Mouse (Mus musculus): ENCODE data around the gene Myl3. TPM values are rescaled to one million over a fixed set of nuclear protein-coding genes. Genes with fewer than 3 reads are reported as not detected.

Gene Myl3
- polyA plus RNA-seq, 1 experiment from 2014 or later: 4,490 TPM

- H3K27ac ChIP-seq: no peak overlapping the region
- 46% methylated on average over 5 of the region's 5 CpGs for WGBS
Observed at GRCm38 (mm10) chr9:110746238-110746637, 4.6 kb downstream of the Myl3 start.

GRCm38 (mm10) chr9:110746961-110747360, 5.3 kb downstream of the Myl3 start, which contains the start of gene Pth1r:
Pth1r (minus strand) TSS chr9:110747145.
- WGBS: 72% methylated on average over 7 of the region's 7 CpGs
- no peak within 1 kb of the TSS for H3K4me3 ChIP-seq
- no peak for ATAC-seq (replicated peaks; ENCODE audit: insufficient number of reproducible peaks, insufficient read depth, low FRiP score, low read depth)
- no peaks in the 10 kb centered on the region for H3K9me3 ChIP-seq (replicated peaks)
- peaks cover 45% of the 10 kb centered on the region for H3K4me1 ChIP-seq (replicated peaks)
- H3K27me3 ChIP-seq: peaks cover 14% of the 10 kb centered on the region; the same call in 1 of the 2 replicates
- H3K4me2 ChIP-seq: no peak within 1 kb of the TSS
- H3K36me3 ChIP-seq: no peaks in the 10 kb centered on the region
- no peak within 1 kb of the TSS for H3K9ac ChIP-seq
- H3K27ac ChIP-seq: no peak within 1 kb of the TSS

More at GRCm38 (mm10) chr9:110746238-110746637, 4.6 kb downstream of the Myl3 start:
- Histone ChIP-seq H3K27me3 (peaks cover 14% of the 10 kb centered on the region; the same call in 1 of the 2 replicates), H3K4me1 (replicated peaks) (peaks cover 42% of the 10 kb centered on the region), H3K4me2 (no peak overlapping the region), H3K36me3 (no peaks in the 10 kb centered on the region), H3K9ac (no peak overlapping the region), H3K4me3 (no peak overlapping the region), H3K9me3 (replicated peaks) (no peaks in the 10 kb centered on the region)
- ATAC-seq (replicated peaks; ENCODE audit: insufficient number of reproducible peaks, insufficient read depth, low FRiP score, low read depth): no peak

GRCm38 (mm10) chr9:110748451-110748850, 6.8 kb downstream of the Myl3 start:
- Histone ChIP-seq H3K9ac (no peak overlapping the region), H3K4me3 (no peak overlapping the region), H3K4me2 (no peak overlapping the region), H3K4me1 (replicated peaks) (peaks cover 46% of the 10 kb centered on the region), H3K9me3 (replicated peaks) (no peaks in the 10 kb centered on the region), H3K27ac (no peak overlapping the region), H3K36me3 (no peaks in the 10 kb centered on the region), H3K27me3 (peaks cover 14% of the 10 kb centered on the region; the same call in 1 of the 2 replicates)
- no peak for ATAC-seq (replicated peaks; ENCODE audit: insufficient number of reproducible peaks, insufficient read depth, low FRiP score, low read depth)
- WGBS: 62% methylated on average over 2 of the region's 2 CpGs

DNA sequence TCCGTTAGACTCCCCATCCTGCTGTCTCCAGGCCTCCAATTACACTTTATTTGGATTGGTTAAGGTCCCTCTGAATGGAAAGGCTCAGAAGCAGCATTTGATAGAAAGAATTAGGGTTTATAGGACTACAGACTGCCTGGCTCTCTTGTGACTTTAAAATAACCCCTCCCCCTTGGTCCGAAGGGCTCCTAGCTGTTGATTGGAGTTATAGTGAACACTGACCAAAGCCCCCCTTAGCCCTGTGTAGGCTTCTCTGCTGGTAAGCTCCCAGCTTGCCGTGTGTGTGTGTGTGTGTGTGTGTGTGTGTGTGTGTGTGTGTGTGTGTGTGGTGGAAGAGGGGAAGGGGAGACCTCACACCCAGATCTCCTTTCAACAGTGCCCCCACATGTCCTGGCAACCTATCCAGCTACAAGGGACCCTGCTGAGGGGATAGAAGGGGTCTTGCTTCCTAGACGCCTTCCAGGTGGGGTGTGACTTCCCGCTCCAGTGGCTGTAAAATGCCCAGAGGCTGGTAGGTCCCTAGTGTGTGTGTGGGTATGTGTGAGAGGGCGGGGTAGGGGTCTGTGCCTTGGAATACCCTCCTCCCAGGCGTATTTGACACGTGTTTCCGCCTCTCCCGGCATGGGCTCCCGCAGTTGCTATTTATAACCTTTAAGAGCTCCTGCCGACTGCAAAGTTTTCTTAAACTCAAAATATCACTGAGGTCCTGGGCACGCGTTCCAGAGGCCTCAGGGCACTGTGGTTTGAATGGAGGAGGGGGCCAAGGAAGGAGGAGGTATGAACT, 8.9 kb downstream of the Myl3 start:
- H3K27ac ChIP-seq: peak overlapping the region; percentile 84
- peak; percentile 71 for ATAC-seq (replicated peaks; ENCODE audit: insufficient number of reproducible peaks, insufficient read depth, low FRiP score, low read depth)
- 0 out of 2 replicates have a peak overlapping the region, but pooled peaks have one; percentile 30 for H3K9ac ChIP-seq
- WGBS: 9% methylated on average over 14 of the region's 14 CpGs
- no peaks in the 10 kb centered on the region for H3K9me3 ChIP-seq (replicated peaks)
- H3K36me3 ChIP-seq: no peaks in the 10 kb centered on the region
- H3K4me3 ChIP-seq: no peak overlapping the region
- H3K27me3 ChIP-seq: no peaks in the 10 kb centered on the region
- peak overlapping the region; percentile 46 for H3K4me2 ChIP-seq
- peaks cover 44% of the 10 kb centered on the region for H3K4me1 ChIP-seq (replicated peaks)

DNA sequence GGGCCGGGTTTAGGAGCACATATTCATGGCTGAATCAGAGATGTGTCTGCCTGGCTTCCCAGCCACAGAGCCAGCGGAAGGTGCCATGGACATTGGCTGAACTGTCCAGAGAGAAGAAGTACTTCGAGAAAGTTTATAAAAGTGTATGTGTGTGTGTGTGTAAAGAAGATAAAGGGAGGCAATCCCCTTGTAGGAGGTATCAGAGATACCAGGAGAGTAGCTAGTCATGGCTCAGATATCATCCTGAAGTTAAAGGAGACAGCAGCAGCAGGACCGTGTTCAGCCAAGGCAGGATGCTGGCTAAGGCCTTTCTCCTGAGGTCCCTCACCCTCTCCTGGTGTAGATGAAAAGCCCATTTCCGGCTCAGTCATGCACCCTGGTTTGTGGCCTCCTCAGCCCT, 9.8 kb downstream of the Myl3 start:
- peak overlapping the region; percentile 84 for H3K27ac ChIP-seq
- ATAC-seq (replicated peaks; ENCODE audit: insufficient number of reproducible peaks, insufficient read depth, low FRiP score, low read depth): no peak
- 55% methylated on average over 5 of the region's 5 CpGs for whole genome bisulfite sequencing
- no peaks in the 10 kb centered on the region for H3K9me3 ChIP-seq (replicated peaks)
- no peak overlapping the region for H3K4me3 ChIP-seq
- peak overlapping the region; percentile 46 for H3K4me2 ChIP-seq
- no peak overlapping the region for H3K9ac ChIP-seq
- peaks cover 37% of the 10 kb centered on the region for H3K4me1 ChIP-seq (replicated peaks)
- no peaks in the 10 kb centered on the region for H3K36me3 ChIP-seq
- no peaks in the 10 kb centered on the region for H3K27me3 ChIP-seq

GRCm38 (mm10) chr9:110752917-110753435, 11.3 kb downstream of the Myl3 start:
- Histone ChIP-seq H3K4me1 (replicated peaks) (peaks cover 38% of the 10 kb centered on the region), H3K27me3 (no peaks in the 10 kb centered on the region), H3K4me2 (no peak overlapping the region), H3K36me3 (no peaks in the 10 kb centered on the region), H3K9me3 (replicated peaks) (no peaks in the 10 kb centered on the region), H3K27ac (no peak overlapping the region), H3K4me3 (no peak overlapping the region), H3K9ac (no peak overlapping the region)
- no peak for ATAC-seq (replicated peaks; ENCODE audit: insufficient number of reproducible peaks, insufficient read depth, low FRiP score, low read depth)
- WGBS: 79% methylated on average over 4 of the region's 4 CpGs

- WGBS: 66% methylated on average over 4 of the region's 4 CpGs
- ATAC-seq (replicated peaks; ENCODE audit: insufficient number of reproducible peaks, insufficient read depth, low FRiP score, low read depth): no peak
Observed at GRCm38 (mm10) chr9:110753773-110754172, 12.1 kb downstream of the Myl3 start.

GRCm38 (mm10) chr9:110757816-110758215, 16.2 kb downstream of the Myl3 start:
- Histone ChIP-seq H3K9ac (no peak overlapping the region), H3K4me2 (no peak overlapping the region), H3K36me3 (no peaks in the 10 kb centered on the region), H3K4me1 (replicated peaks) (peaks cover 35% of the 10 kb centered on the region), H3K4me3 (no peak overlapping the region), H3K9me3 (replicated peaks) (no peaks in the 10 kb centered on the region), H3K27ac (no peak overlapping the region), H3K27me3 (no peaks in the 10 kb centered on the region)
- ATAC-seq (replicated peaks; ENCODE audit: insufficient number of reproducible peaks, insufficient read depth, low FRiP score, low read depth): no peak
- WGBS: 76% methylated on average over 5 of the region's 5 CpGs

More at GRCm38 (mm10) chr9:110753773-110754172, 12.1 kb downstream of the Myl3 start:
- no peak overlapping the region for H3K4me3 ChIP-seq
- no peaks in the 10 kb centered on the region for H3K9me3 ChIP-seq (replicated peaks)
- H3K27ac ChIP-seq: no peak overlapping the region
- no peaks in the 10 kb centered on the region for H3K27me3 ChIP-seq
- H3K4me1 ChIP-seq (replicated peaks): peaks cover 44% of the 10 kb centered on the region
- no peak overlapping the region for H3K4me2 ChIP-seq
- no peaks in the 10 kb centered on the region for H3K36me3 ChIP-seq
- H3K9ac ChIP-seq: no peak overlapping the region

GRCm38 (mm10) chr9:110758605-110759004, 16.9 kb downstream of the Myl3 start:
- peaks cover 32% of the 10 kb centered on the region for H3K4me1 ChIP-seq (replicated peaks)
- no peak for ATAC-seq (replicated peaks; ENCODE audit: insufficient number of reproducible peaks, insufficient read depth, low FRiP score, low read depth)
- 58% methylated on average over 8 of the region's 8 CpGs for WGBS

GRCm38 (mm10) chr9:110759265-110759664, 17.6 kb downstream of the Myl3 start:
- Histone ChIP-seq H3K27ac (no peak overlapping the region; the same call in 1 of the 2 replicates), H3K4me1 (replicated peaks) (peaks cover 29% of the 10 kb centered on the region), H3K36me3 (no peaks in the 10 kb centered on the region), H3K27me3 (no peaks in the 10 kb centered on the region), H3K9me3 (replicated peaks) (no peaks in the 10 kb centered on the region), H3K4me2 (no peak overlapping the region), H3K4me3 (no peak overlapping the region), H3K9ac (no peak overlapping the region)
- WGBS: 50% methylated on average over 2 of the region's 2 CpGs
- ATAC-seq (replicated peaks; ENCODE audit: insufficient number of reproducible peaks, insufficient read depth, low FRiP score, low read depth): no peak

More at GRCm38 (mm10) chr9:110758605-110759004, 16.9 kb downstream of the Myl3 start:
- H3K9me3 ChIP-seq (replicated peaks): no peaks in the 10 kb centered on the region
- no peak overlapping the region for H3K4me2 ChIP-seq
- H3K36me3 ChIP-seq: no peaks in the 10 kb centered on the region
- H3K27me3 ChIP-seq: no peaks in the 10 kb centered on the region
- no peak overlapping the region for H3K4me3 ChIP-seq
- H3K27ac ChIP-seq: no peak overlapping the region; the same call in 1 of the 2 replicates
- H3K9ac ChIP-seq: no peak overlapping the region

DNA sequence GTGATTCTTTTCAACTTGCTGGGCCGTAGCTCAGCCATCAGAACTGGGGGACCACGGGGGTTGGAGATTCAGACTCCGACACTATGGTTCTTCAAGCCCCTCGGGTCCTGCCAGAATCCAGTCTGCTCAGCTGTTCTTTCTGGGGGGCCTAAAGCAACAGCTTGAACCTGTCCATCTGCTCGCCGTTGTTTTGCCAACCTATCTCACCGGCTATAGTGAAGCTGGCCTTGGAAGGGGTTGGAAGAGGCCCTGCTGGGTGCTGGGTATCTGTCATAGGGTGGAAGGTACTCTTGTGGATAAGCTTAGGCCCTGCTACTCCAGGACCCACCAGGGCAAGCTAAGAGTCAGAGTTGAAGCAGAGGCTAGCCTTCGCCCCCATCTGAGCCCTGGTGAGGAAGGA, 19.2 kb downstream of the Myl3 start:
- no peak overlapping the region for H3K9ac ChIP-seq
- H3K27ac ChIP-seq: no peak overlapping the region
- ATAC-seq (replicated peaks; ENCODE audit: insufficient number of reproducible peaks, insufficient read depth, low FRiP score, low read depth): no peak
- H3K9me3 ChIP-seq (replicated peaks): no peaks in the 10 kb centered on the region
- H3K4me3 ChIP-seq: no peak overlapping the region
- no peaks in the 10 kb centered on the region for H3K36me3 ChIP-seq
- peaks cover 32% of the 10 kb centered on the region for H3K4me1 ChIP-seq (replicated peaks)
- WGBS: 82% methylated on average over 8 of the region's 8 CpGs
- H3K27me3 ChIP-seq: no peaks in the 10 kb centered on the region
- no peak overlapping the region for H3K4me2 ChIP-seq

All from heart, embryonic 15.5 days (tissue).